Mouse (Mus musculus) heart, adult 2 months (tissue): ENCODE results near the gene Osbpl5.
"Not testable (repeated sequence)": the region's sequence is repeated elsewhere in the genome, so short reads cannot be mapped to it uniquely, and the experiment has no call there.

Experiments used
- CTCF ChIP-seq: fragments of 200-600 bp; IDR thresholded peaks from 2 replicates; pipeline ENCODE4 v1.8.1; 2022; ENCODE audit warnings: antibody characterized with exemption, mild to moderate bottlenecking, moderate library complexity
- EP300 ChIP-seq: fragments of 200-500 bp; IDR thresholded peaks from 2 replicates; pipeline ENCODE4 v1.6.1; 2011; ENCODE audit warnings: low read depth, low read length, control low read depth; ENCODE audit not compliant: insufficient read depth
- POLR2A ChIP-seq: fragments of 200-500 bp; IDR thresholded peaks from 2 replicates; pipeline ENCODE4 v1.6.1; 2011; ENCODE audit warnings: mild to moderate bottlenecking, low read depth, low read length, control low read depth; ENCODE audit not compliant: insufficient read depth

- TF ChIP-seq CTCF, EP300, POLR2A: not testable (repeated sequence)
Observed at GRCm38 (mm10) chr7:143679650-143680049, 77.1 kb downstream of the Osbpl5 start.
